Mouse (Mus musculus) stomach, postnatal 0 days (tissue): ENCODE results near the gene Wfdc16. TPM values are rescaled to one million over a fixed set of nuclear protein-coding genes. Genes with fewer than 3 reads are reported as not detected.

Source experiments
- ATAC-seq: fragments of 200-750 bp; cut with Nextera tagmentation; 2 replicates; pipeline ENCODE4 v1.8.0; 2017; ENCODE audit not compliant: low FRiP score, low TSS enrichment
- DNase-seq: peaks from one replicate; pipeline ENCODE4 v3.0.0-alpha.2; 2016; ENCODE audit warnings: low spot score
- H3K27ac ChIP-seq: fragments of 300-500 bp; sonication (generic); replicated peaks from 2 replicates; pipeline ENCODE4 v1.5.1; 2014; ENCODE audit warnings: mild to moderate bottlenecking, control low read depth
- H3K27me3 ChIP-seq: fragments of 300-500 bp; sonication (generic); 2 replicates; pipeline ENCODE4 v1.6.1; 2014; ENCODE audit warnings: low read length; ENCODE audit not compliant: control insufficient read depth, insufficient read depth
- H3K36me3 ChIP-seq: fragments of 300-500 bp; sonication (generic); 2 replicates; pipeline ENCODE4 v1.6.1; 2014; ENCODE audit warnings: low read length, mixed read lengths; ENCODE audit not compliant: control insufficient read depth, insufficient read depth
- H3K4me1 ChIP-seq: fragments of 300-500 bp; sonication (generic); replicated peaks from 2 replicates; pipeline ENCODE4 v1.6.1; 2014; ENCODE audit warnings: antibody characterized with exemption; ENCODE audit not compliant: control insufficient read depth, insufficient read depth
- H3K4me2 ChIP-seq: fragments of 300-500 bp; sonication (generic); replicated peaks from 2 replicates; pipeline ENCODE4 v1.6.1; 2014; ENCODE audit warnings: low read depth, mild to moderate bottlenecking, control low read depth, moderate library complexity
- H3K4me3 ChIP-seq: fragments of 300-500 bp; sonication (generic); 2 replicates; pipeline ENCODE4 v1.5.1; 2014; ENCODE audit warnings: low read depth, low read length, control low read depth
- H3K9ac ChIP-seq: fragments of 300-500 bp; sonication (generic); 2 replicates; pipeline ENCODE4 v1.6.1; 2014; ENCODE audit warnings: mild to moderate bottlenecking, low read length, control low read depth, mixed read lengths
- H3K9me3 ChIP-seq: fragments of 300-500 bp; sonication (generic); 2 replicates; pipeline ENCODE4 v1.6.1; 2016; ENCODE audit warnings: low read length; ENCODE audit not compliant: control insufficient read depth
- CTCF ChIP-seq: IDR thresholded peaks from 2 replicates; pipeline ENCODE4 v1.5.1; 2016; ENCODE audit warnings: antibody characterized with exemption, low read depth, mild to moderate bottlenecking, moderate library complexity
- EP300 ChIP-seq: optimal IDR thresholded peaks from 2 replicates; pipeline ENCODE3; 2016; ENCODE audit warnings: antibody characterized with exemption
- WGBS: fragments of 180-500 bp; shearing (Covaris S2); extraction: QIAGEN DNeasy Blood & Tissue Kit; methylation state at CpG from one replicate; pipeline ENCODE4 v1.1.7; 2014; 5-methylcytosine and 5-hydroxymethylcytosine counted together
- polyA plus RNA-seq: library from polyadenylated mRNA; unstranded; fragments of >200 nt; fragmentation: Nextera tagmentation; extraction: Ambion mirVana; gene quantifications from 2 replicates; pipeline ENCODE4 v1.2.1, GENCODE M21; 2015

Wfdc16 gene
- polyA plus RNA-seq, 1 experiment from 2014 or later: not detected

GRCm38 (mm10) chr2:164676103-164676502, 37.5 kb upstream of the Wfdc16 start:
- ATAC-seq: no peak

GRCm38 (mm10) chr2:164673987-164674386, 35.4 kb upstream of the Wfdc16 start, which contains the start of gene Wfdc11:
Wfdc11 (minus strand) TSS chr2:164674087.
- DNase-seq (no peak), ATAC-seq (no peak)
- Histone ChIP-seq H3K4me1 (no peaks in the 10 kb centered on the region), H3K27me3 (no peaks in the 10 kb centered on the region), H3K9ac (no peak within 1 kb of the TSS), H3K4me3 (no peak within 1 kb of the TSS), H3K9me3 (no peaks in the 10 kb centered on the region), H3K27ac (no peak within 1 kb of the TSS), H3K4me2 (no peak within 1 kb of the TSS), H3K36me3 (no peaks in the 10 kb centered on the region)
- TF ChIP-seq CTCF: no peak
- no peak for TF ChIP-seq EP300
- WGBS: 53% methylated on average over 7 of the region's 7 CpGs

More at GRCm38 (mm10) chr2:164676103-164676502, 37.5 kb upstream of the Wfdc16 start:
- H3K27me3 ChIP-seq: no peaks in the 10 kb centered on the region
- no peaks in the 10 kb centered on the region for H3K36me3 ChIP-seq
- no peak overlapping the region for H3K27ac ChIP-seq
- TF ChIP-seq CTCF (peak; percentile 43), EP300 (no peak)
- no peak overlapping the region for H3K4me3 ChIP-seq
- DNase-seq: no peak
- 81% methylated on average over 7 of the region's 7 CpGs for WGBS
- no peak overlapping the region for H3K9ac ChIP-seq
- no peak overlapping the region for H3K4me2 ChIP-seq
- no peaks in the 10 kb centered on the region for H3K4me1 ChIP-seq
- no peaks in the 10 kb centered on the region for H3K9me3 ChIP-seq

GRCm38 (mm10) chr2:164670938-164671337, 32.3 kb upstream of the Wfdc16 start:
- H3K27ac ChIP-seq: no peak overlapping the region
- no peaks in the 10 kb centered on the region for H3K9me3 ChIP-seq
- TF ChIP-seq CTCF (no peak), EP300 (no peak)
- H3K4me2 ChIP-seq: no peak overlapping the region
- H3K27me3 ChIP-seq: no peaks in the 10 kb centered on the region
- H3K4me1 ChIP-seq: no peaks in the 10 kb centered on the region
- no peak overlapping the region for H3K4me3 ChIP-seq
- DNase-seq (no peak), ATAC-seq (no peak)
- no peaks in the 10 kb centered on the region for H3K36me3 ChIP-seq
- 10% methylated on average over 1 of the region's 1 CpGs for WGBS
- H3K9ac ChIP-seq: no peak overlapping the region

GRCm38 (mm10) chr2:164670261-164670660, 31.7 kb upstream of the Wfdc16 start:
- H3K4me3 ChIP-seq: no peak overlapping the region
- no peaks in the 10 kb centered on the region for H3K9me3 ChIP-seq
- H3K4me2 ChIP-seq: no peak overlapping the region
- H3K4me1 ChIP-seq: no peaks in the 10 kb centered on the region
- H3K9ac ChIP-seq: no peak overlapping the region
- no peaks in the 10 kb centered on the region for H3K27me3 ChIP-seq
- H3K36me3 ChIP-seq: no peaks in the 10 kb centered on the region
- ATAC-seq (no peak), DNase-seq (no peak)
- no peak overlapping the region for H3K27ac ChIP-seq
- 79% methylated on average over 5 of the region's 5 CpGs for WGBS
- no peak for TF ChIP-seq CTCF
- no peak for TF ChIP-seq EP300

GRCm38 (mm10) chr2:164664851-164665250, 26.3 kb upstream of the Wfdc16 start:
- ATAC-seq: no peak
- no peak overlapping the region for H3K4me2 ChIP-seq

GRCm38 (mm10) chr2:164656483-164656882, 17.9 kb upstream of the Wfdc16 start, which contains the start of gene Wfdc9:
Wfdc9 (minus strand) TSS chr2:164656583.
- 82% methylated on average over 9 of the region's 9 CpGs for WGBS
- Histone ChIP-seq H3K9me3 (no peaks in the 10 kb centered on the region), H3K27ac (no peak within 1 kb of the TSS), H3K9ac (no peak within 1 kb of the TSS), H3K36me3 (no peaks in the 10 kb centered on the region), H3K27me3 (no peaks in the 10 kb centered on the region), H3K4me3 (no peak within 1 kb of the TSS), H3K4me2 (no peak within 1 kb of the TSS), H3K4me1 (no peaks in the 10 kb centered on the region)
- no peak for ATAC-seq
- DNase-seq: no peak
- TF ChIP-seq EP300: no peak

More at GRCm38 (mm10) chr2:164664851-164665250, 26.3 kb upstream of the Wfdc16 start:
- Histone ChIP-seq H3K27ac (no peak overlapping the region), H3K36me3 (no peaks in the 10 kb centered on the region), H3K4me1 (no peaks in the 10 kb centered on the region), H3K9me3 (no peaks in the 10 kb centered on the region), H3K9ac (no peak overlapping the region), H3K4me3 (no peak overlapping the region), H3K27me3 (no peaks in the 10 kb centered on the region)
- WGBS: 89% methylated on average over 7 of the region's 7 CpGs
- TF ChIP-seq EP300 (no peak), CTCF (no peak)
- DNase-seq: no peak
